Mouse (Mus musculus): ENCODE measurements around the gene Mgat5. TPM values are rescaled to one million over a fixed set of nuclear protein-coding genes. Genes with fewer than 3 reads are reported as not detected.

Mgat5 gene
- total RNA-seq, 1 experiment from 2014 or later, result 14.3 TPM

DNA sequence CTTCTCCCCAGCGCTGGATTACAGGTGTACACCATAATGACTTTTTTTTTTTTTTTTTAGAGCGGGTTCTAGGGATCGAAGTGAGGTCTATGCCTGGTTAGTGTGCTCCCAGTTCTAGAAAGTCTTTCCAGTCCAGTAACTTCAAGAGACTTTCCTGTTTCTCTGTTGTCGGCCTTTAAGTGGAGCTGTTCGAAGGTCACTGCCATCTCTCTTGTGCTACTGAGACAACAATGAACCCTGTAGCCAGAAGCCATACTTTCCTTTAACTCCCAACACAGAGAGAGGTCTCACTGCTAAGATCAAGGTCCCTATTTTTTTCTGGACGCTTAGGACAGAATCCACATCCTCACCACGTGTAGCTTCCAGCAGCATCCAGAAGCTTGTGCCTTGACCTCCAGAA, 13.4 kb downstream of the Mgat5 start:
- DNase-seq, result no peak

DNA sequence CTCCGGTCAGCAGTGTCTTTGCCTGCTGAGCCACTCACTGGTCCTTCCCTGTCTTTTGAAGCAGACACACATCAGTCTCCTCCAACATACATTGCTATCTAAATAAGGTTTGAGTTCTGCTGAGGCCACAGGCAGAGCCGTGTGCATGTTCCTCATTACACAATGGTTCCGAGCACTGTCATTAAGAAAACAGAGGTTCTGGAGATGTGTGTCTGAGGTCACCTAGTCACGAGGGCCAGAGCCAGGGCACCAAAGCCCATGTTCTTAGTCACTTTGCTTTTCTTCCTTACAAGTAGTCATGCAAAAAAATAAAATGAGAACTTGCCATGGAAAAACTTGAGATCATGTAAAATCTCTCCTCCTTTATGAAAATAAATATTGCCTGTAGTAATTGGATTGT, 14.3 kb downstream of the Mgat5 start:
- no peak for DNase-seq

- DNase-seq, result no peak
Measured at GRCm38 (mm10) chr1:127219621-127220020, 14.8 kb downstream of the Mgat5 start.

- no peak for DNase-seq
Measured at GRCm38 (mm10) chr1:127221998-127222736, 17.4 kb downstream of the Mgat5 start.

DNA sequence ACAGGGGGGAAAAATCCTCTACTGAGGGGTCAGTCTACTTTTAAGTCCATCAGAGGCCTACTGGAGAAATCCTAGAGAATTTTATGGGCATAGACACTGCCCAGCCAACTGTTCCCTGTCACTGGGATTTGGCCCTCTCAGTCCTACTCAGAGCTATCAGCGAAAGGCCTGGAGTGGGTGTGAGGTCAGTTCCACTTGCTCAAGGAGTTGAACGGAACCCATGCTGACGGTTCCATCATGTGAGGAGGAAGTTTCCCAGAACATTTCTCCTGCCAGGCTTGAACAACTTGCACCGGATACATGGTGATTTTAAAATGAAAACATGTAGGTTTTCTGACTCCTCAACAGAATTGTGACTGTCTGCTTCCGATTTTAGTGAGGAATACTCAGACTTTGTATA, 20.2 kb downstream of the Mgat5 start:
- no peak for DNase-seq

- DNase-seq, result no peak
Measured at GRCm38 (mm10) chr1:127229011-127229410, 24.2 kb downstream of the Mgat5 start.

GRCm38 (mm10) chr1:127230468-127230867, 25.7 kb downstream of the Mgat5 start:
- no peak for DNase-seq

DNA sequence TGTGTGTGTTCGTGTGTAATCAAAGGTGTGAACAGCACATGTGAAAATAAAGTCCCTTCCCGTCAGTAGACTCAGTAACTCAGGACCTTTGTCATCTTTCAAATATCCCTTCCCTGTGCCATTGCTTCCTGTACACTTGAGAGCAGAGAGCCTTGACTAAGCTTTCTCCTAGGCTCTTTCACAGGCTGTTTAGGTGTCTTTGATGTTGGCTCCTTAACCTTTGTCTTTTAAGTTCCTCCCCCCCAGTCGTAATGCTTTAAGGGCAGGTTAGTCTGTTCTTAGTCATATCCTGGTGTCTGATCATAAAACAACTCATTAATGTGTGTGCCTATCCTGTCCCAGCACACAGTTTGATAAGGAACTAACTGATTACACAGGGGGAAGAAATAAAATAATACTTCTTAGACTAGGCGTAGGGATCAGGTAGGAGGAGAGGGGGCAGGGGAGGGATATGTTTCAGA, 28.4 kb downstream of the Mgat5 start:
- DNase-seq, result no peak

DNA sequence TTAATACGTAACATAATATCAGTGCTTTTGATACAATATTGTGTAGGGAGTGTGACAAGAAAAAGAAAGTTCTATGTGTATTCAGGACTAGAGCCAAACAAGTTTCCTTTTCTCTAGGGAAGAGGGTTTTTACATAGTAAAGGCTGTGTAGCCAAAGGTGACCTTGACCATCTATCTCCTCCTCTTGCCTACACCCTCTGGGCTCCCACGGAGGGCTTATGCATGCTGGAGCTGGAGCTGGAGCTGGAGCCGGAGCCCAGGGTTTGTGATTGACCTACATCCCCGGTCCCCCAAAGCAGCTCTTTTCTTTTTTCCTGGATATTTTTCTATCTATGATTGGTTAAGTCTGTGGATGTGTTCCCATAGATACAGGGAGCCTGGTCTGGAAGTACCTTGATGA, 30.3 kb downstream of the Mgat5 start:
- no peak for DNase-seq

DNA sequence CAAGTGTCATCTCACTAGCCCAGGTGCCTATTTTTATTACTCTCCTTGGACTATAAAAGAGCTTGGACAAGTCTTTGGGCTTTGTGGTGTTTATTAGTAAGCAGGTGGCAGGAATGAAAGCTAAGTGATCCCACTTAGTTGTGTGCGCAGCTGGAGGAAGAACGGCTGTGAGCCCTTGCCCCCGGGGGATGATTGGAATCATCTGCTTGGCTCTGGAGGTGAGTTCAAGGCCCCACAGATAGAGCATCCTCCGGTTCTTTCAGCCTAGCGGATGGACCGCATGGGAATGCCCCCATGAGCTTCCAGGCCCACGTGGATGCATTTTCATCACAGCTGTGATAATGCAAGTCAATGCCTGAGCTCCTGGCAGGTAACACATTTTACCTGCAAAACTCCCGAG, 31.6 kb downstream of the Mgat5 start:
- DNase-seq, result no peak

GRCm38 (mm10) chr1:127238871-127239314, 34.1 kb downstream of the Mgat5 start:
- DNase-seq, result no peak

DNA sequence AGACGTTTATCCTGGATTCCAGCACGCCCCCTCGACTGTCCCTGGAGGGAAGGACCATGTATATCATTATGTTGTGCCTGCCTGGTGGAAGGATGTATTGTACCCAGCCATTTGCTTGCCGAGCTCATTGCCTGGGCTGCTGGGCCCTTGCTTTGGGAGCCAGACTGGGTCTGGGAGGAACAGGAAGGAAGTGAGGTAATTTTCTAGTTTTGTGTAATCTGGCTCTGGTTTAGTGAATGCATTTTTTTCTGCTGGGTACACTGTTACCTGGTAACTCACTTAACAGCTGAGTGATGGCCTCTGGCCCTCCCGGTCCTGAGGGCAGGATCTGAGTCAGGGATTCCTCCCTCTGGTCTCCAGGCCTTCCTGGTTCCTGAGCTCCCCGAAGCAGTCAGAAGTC, 35.1 kb downstream of the Mgat5 start:
- no peak for DNase-seq

- DNase-seq, result no peak
Measured at GRCm38 (mm10) chr1:127242151-127242887, 37.5 kb downstream of the Mgat5 start.

DNA sequence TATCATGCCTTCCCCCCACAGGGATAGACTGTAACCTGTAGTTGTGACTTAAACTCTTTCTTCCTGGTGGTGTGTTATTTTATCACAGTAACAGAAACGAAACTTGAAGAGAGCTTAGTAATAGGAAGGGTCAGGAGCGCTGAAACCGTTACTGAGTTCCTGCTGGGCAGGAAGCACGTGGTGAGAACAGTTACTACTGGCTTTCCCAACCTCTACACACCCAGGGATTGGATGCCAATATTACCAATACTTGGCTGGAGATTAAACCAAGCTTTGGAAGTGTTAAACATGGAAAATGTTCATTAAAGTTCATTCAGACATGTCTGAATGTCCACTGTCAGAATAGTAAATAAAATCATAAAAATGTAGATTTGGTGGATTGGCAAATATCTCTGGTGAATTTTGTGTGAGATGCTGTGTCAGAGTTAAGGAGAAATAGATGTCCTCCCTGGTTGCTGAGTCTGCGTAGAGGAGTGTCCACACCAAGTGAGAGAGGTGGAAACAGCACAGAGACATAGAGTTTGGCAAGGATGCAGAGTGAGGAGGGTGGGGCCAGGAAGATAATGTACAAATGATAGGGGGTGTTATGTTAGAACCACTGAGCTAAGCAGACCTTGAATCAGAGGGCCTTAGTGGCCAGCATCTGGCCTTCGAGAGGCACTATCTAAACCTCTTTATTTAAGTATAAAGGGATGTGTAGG, 38.2 kb downstream of the Mgat5 start:
- DNase-seq, result no peak

GRCm38 (mm10) chr1:127244054-127244770, 39.4 kb downstream of the Mgat5 start:
- DNase-seq, result no peak

DNA sequence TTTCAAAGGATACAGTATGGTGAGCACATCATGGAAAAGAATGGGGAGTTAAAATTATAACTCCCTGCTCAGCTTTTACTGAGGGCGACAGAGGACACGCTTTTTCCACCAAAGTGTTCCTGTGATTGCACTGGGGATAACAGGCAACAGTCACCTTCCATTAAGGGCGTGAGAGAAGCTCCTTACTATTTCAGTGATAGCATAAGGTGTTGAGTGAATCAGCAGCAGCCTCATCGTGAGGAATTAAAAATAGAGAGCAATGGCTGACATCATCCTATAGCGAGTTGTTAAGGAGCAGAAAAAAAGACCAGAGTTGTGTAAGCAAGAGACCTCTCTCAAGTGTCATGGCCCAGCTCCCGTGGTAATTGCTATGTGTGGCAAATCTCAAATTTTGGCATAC, 41.3 kb downstream of the Mgat5 start:
- DNase-seq, result no peak

- no peak for DNase-seq
Measured at GRCm38 (mm10) chr1:127248433-127248832, 43.6 kb downstream of the Mgat5 start.

DNA sequence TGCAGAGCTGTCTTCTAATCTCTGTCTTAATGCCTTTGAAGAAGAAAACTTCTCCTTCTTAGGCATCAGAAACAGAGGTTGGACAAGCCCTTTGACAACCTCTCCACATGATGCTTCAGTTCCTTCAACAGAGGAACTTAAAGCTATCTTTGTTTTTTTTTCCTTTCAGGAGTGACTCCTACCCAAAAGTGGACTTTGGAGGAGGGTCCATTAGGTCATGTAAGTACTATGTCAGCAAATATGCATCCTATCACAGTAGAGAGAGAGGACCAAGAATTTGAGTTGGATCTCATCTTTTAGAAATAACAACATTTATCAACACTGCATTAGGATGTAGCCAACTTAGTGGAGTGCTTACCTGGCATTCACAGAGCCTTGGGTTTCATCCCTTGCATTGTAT, 44.8 kb downstream of the Mgat5 start:
- DNase-seq, result no peak

- no peak for DNase-seq
Measured at GRCm38 (mm10) chr1:127250313-127250712, 45.5 kb downstream of the Mgat5 start.

DNA sequence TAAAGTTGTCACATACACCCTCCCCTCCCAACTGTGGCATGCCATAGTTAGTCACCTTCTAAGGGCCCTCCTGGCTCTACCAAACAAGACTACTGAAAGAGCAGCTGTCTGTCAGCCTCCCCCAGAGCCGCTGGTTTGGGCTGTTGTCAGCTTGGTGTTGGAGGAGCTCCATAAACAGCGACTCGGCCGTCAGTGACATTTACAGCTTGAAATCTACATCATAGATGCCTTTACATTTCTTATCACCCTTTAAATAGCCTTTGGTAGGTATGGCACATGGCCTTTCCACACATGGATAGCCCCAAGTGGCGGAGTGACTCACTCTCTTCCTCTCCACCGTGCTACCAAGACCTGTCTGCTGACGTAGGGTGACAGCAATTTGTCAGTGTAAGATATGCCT, 46.9 kb downstream of the Mgat5 start:
- no peak for DNase-seq

DNA sequence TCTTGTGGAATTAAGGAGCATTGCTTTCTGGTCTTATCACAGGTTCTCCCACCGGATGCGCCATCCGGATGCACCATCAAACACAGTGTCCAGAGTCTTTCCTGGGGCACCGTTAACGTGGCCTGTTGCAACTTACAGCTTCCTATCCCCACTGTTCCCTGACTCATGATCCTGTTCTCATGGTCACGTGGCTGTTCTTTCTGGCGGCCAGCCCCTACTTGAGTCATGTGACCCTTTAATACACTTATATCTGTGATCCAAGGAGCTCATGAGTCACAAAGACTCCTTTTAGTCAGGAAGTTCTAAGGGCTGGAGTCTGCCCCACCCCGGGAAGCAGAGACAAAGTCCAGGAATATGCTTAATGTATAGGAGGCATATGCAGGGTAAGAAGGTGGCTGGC, 52.2 kb downstream of the Mgat5 start:
- no peak for DNase-seq

- no peak for DNase-seq
Measured at GRCm38 (mm10) chr1:127259669-127260068, 54.9 kb downstream of the Mgat5 start.

Measured in adrenal gland, postnatal 25 days (tissue).